Mouse (Mus musculus) adrenal gland, postnatal 4 days (tissue): Measurements from ENCODE around the gene Epb41l2. TPM values are rescaled to one million over a fixed set of nuclear protein-coding genes. Genes with fewer than 3 reads are reported as not detected.
A peak's percentile ranks its signal among the peaks of the same experiment; 100 is the strongest.

Experiments
- DNase-seq, 2 experiments: peaks; one replicate each; pipeline ENCODE4 v3.0.0; 2021 to 2022; ENCODE audit warnings: low spot score in 2 of 2, mixed read lengths in 2 of 2
- total RNA-seq, 2 experiments: library from RNA; stranded (reverse); gene quantifications; 2 replicates each; pipeline ENCODE4 v1.2.3; 2021

Gene Epb41l2
- total RNA-seq, 2 experiments from 2014 or later, result 99.1 to 109 TPM

GRCm38 (mm10) chr10:25471944-25472343, 112.3 kb downstream of the Epb41l2 start:
- DNase-seq, result no peak

DNA sequence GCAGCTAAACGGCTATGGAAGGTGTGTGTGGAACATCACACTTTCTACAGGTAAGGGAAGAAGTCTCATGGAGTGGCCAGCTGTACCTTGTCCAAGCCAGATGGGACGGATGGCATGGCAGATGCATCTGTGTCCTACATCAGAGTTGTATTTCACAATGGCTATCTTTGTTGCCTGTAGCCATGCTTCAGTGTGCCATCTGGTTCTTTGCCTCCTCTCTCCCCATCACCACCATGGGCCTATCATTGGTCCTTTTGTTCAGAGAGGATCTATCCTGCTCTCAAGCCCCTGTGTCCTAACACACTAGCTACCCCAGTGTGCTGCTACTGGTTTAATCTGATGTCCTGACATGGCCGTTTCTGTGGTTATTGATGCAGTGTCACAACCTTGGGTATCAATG, 120.1 kb downstream of the Epb41l2 start:
- DNase-seq, result no peak

DNA sequence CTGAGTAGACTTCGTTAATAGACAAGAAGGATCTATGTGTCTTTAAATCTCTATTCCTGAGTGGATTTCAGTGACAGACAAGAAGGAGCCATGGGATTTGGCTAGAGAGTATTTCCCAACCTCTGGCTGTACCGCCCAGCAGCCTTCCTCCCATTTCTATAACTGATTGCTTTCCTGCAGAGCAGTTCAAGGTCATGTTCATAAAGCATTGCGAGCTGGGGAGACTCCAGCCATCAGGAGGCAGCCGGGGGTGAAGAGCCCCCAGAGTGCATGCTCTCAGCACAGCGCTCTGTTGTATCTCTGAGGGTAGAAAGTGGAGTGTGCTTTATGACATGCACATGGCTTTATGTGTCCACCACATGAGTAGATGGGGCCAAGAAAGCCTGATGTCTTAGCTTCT, 123.2 kb downstream of the Epb41l2 start:
- peak in 1 of 2 experiments; percentile 10 for DNase-seq

DNA sequence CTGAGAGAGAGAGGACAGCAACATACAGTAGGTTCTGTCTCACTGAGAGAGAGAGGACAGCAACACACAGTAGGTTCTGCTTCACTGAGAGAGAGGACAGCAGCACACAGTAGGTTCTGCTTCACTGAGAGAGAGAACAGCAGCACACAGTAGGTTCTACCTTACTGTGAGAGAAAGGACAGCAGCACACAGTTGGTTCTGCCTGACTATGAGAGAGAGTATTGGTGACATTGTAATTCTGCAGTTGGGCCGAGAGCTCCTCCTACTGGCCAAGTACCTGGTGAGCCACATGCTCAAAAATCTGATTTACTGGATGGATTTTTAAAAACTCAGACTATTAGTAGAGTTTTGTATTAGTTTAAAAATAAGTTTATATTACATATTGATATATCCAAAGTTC, 128.9 kb downstream of the Epb41l2 start:
- DNase-seq, result peak; percentile 31 to 32

DNA sequence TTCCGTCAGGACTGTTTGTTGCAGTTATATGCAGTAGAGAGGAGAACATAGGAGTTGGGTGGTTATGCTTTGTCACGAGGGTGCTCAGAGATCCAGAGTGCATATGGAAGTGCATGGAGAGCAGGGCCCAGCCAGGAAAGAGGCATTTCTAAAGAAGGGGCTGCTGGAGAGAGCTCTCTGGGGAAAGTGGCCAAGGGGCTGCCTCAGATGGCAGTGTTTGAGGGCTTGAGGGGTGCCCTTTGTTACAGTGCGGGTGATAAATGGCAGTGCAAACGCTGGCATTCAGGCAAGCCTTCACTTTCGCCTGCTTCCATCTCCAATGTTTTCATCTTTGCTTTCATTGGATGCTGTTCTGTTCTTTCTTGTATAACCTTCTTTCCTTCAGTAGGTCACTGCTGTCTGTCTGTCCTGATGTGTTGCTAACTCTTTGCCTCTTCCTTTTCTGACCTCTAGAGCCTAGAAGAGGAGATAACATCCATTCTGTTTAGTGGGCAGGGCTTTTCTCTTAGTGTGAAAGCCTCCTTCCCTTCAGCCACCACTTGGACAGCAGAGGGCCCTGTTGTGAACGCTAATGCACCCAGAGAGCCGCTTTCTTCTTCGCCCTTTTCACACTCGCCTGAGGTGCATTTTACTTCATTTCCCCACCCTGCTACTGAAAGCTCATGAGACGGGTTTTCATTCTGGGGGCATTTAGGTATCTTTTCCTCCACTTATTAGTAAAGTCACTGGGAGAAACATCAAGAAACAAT, 139.9 kb downstream of the Epb41l2 start:
- DNase-seq, result no peak

GRCm38 (mm10) chr10:25503250-25503649, 143.7 kb downstream of the Epb41l2 start:
- DNase-seq, result no peak

GRCm38 (mm10) chr10:25513821-25514220, 154.2 kb downstream of the Epb41l2 start:
- no peak for DNase-seq

- DNase-seq, result no peak
Observed at GRCm38 (mm10) chr10:25519954-25520353, 160.4 kb downstream of the Epb41l2 start.

- DNase-seq, result no peak
Observed at GRCm38 (mm10) chr10:25520428-25520827, 160.8 kb downstream of the Epb41l2 start.

GRCm38 (mm10) chr10:25523727-25524126, 164.1 kb downstream of the Epb41l2 start:
- no peak for DNase-seq

- no peak for DNase-seq
Observed at GRCm38 (mm10) chr10:25526156-25526555, 166.6 kb downstream of the Epb41l2 start.

GRCm38 (mm10) chr10:25526622-25527021, 167.0 kb downstream of the Epb41l2 start:
- no peak for DNase-seq

DNA sequence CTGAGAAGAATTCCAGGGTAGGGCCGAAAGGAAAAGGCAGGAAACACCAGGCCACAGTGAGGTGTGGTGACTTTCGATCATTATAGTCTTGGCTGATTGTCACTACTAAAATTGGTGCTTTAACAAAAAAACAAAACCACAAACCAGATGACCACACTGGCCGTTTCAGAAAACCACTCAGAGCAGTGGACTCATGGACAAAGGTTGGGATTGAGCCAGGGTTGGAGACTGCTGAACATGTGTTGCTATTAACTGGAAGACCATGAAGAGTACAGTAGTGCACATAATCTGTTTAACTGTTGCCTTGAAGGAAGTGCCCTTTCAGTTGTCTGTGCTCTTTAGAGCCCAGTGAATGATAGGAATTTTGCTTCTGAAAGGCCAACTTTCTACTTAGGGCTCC, 167.5 kb downstream of the Epb41l2 start:
- DNase-seq, result no peak

DNA sequence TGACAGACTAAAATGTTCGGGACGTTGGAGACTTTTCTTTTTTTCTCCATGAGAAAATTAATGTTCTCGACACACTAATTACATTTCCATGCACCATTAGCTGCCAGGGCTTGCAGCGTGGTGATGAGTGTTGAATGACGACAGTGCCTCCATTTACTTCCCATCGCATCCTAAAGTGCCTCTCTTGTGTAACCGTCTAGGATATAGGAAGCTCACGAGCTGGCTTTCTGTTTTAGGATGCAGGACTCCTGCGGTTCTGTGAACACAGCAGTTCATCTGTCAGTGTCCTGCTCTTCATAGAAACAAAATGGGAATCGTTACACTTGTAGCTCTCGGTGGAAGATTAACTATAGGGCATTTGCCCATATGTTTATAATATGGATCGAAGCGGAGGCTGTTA, 171.7 kb downstream of the Epb41l2 start:
- no peak for DNase-seq

- DNase-seq, result no peak
Observed at GRCm38 (mm10) chr10:25533105-25533504, 173.5 kb downstream of the Epb41l2 start.

DNA sequence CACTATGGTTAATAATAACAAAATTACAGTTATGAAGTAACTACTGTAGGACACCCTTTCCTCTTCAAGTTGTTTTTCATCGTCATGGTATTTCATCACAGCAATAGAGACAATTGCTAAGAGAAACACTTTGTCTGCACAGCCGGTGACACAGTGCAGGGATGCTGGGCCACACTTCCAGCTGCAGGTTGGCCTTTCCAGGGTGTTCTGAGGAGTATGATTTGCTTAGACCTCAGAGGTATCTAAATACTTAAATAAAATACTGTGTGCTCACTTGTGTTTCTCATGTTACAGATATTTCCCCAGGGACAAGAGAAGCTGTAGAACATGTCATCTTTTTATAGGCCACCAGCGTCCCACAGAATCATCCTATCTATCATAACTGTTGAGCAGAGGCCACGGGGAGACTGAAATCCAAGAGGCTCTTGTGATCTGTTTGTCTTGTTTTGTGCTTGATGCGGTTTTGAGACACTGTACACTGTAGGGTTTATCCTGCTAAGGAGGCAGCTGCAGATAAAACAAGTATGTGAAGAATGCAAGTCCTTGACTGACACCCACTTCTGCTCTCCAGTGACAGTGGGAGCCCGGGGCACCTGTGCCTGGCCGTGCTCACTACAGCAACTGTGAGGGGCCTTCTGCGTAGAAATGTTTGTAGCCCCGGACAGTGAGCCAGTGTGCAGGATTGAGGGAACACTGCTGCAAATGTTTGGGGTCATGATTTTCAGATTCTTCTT, 174.1 kb downstream of the Epb41l2 start:
- no peak for DNase-seq

GRCm38 (mm10) chr10:25534467-25534866, 174.9 kb downstream of the Epb41l2 start:
- DNase-seq, result no peak

DNA sequence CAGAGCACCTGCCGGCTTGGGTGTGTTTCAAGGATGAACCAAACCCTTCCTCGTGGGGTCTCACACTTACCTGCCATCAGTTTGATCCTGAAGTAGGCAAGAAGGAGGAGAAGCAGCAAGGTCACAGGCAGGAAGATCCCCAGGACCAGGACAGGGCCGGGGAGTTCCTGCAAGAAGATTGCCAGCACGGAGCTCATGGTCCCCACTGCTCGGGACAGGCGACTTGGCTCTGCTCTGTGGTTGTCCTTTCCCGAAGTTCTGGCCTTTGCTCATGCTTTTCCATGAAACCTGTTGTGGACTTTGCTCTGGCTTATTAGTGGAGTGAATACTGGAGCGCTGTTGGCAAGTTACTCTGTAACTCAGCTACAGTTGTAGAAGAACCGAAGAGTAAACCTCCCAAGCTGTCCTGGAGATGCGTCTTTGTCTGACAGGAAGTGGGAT, 176.3 kb downstream of the Epb41l2 start, which contains the start of gene Smlr1:
Gene Smlr1 (minus strand): TSS at position 377 of the 441 bp plus-strand sequence.
- no peak for DNase-seq

- DNase-seq, result no peak
Observed at GRCm38 (mm10) chr10:25536621-25537020, 177.0 kb downstream of the Epb41l2 start.

DNA sequence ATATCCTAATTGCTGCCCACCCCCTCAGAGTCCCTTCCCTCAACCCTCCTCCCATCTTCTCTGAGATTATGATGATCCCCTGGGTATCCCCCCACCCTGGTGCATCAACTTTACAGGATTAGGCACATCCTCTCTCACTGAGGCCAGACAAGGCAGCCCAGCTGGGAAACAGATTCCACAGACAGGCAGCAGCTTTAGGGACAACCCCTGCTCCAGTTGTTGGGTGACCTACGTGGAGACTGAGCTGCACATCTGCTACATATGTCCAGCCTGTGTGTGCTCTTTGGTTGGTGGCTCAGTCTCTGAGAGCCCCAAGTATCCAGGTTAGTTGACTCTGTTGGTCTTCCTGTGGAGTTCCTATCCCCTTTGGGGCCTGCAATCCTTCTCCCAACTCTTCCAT, 179.1 kb downstream of the Epb41l2 start:
- DNase-seq, result no peak

GRCm38 (mm10) chr10:25539146-25539770, 179.7 kb downstream of the Epb41l2 start:
- no peak for DNase-seq

DNA sequence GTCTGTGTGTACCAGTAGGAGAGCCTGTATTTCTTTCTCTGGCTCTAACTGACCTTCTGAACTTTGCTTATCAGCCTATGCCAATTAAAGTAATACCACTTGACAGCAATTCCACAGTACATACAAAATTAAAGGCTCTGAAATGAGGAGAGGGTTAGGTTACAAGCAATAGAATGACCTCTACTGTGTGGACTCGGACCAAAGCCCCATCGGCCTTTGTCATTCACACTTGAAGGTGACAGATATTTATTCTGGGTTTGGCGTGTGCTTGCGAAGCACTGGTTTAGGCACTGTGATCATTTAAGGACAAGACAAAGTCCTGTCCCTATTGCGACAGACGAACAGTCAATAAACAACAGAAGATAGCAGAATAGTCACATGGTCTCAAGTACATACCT, 180.2 kb downstream of the Epb41l2 start:
- no peak for DNase-seq
